Mouse (Mus musculus) lung, adult 2 months (tissue): ENCODE results near the gene Ncoa3. TPM values are rescaled to one million over a fixed set of nuclear protein-coding genes. Genes with fewer than 3 reads are reported as not detected.

ENCODE experiments used
- DNase-seq: peaks from one replicate; pipeline ENCODE4 v3.0.0; 2022
- H3K4me1 ChIP-seq: fragments of 200-500 bp; 2 replicates; pipeline ENCODE4 v1.6.1; 2011; ENCODE audit warnings: low read length; ENCODE audit not compliant: control insufficient read depth, insufficient read depth
- H3K4me3 ChIP-seq: fragments of 200-500 bp; replicated peaks from 2 replicates; pipeline ENCODE3; 2011; ENCODE audit warnings: low read depth, mild to moderate bottlenecking, control low read depth, low read length; ENCODE audit errors: extremely low read depth
- CTCF ChIP-seq: fragments of 200-500 bp; IDR thresholded peaks from 2 replicates; pipeline ENCODE4 v1.5.1; 2011; ENCODE audit warnings: mild to moderate bottlenecking, low read length, control low read depth; ENCODE audit not compliant: insufficient read depth
- POLR2A ChIP-seq: fragments of 200-500 bp; IDR thresholded peaks from 2 replicates; pipeline ENCODE4 v1.6.1; 2011; ENCODE audit warnings: low read depth, mild to moderate bottlenecking, control low read depth, low read length, borderline replicate concordance; ENCODE audit errors: extremely low read depth
- WGBS: fragments of 180-500 bp; shearing (Covaris S2); methylation state at CpG from one replicate; pipeline ENCODE4 v1.1.7; 2018; 5-methylcytosine and 5-hydroxymethylcytosine counted together
- polyA plus RNA-seq: library from polyadenylated mRNA; depleted of rRNA; stranded (reverse); fragments of >200 nt; gene quantifications from 2 replicates; pipeline ENCODE4 v1.2.3, GENCODE M21; 2012; rRNA removed

Gene Ncoa3
- polyA plus RNA-seq, 1 experiment: 35.3 TPM

DNA sequence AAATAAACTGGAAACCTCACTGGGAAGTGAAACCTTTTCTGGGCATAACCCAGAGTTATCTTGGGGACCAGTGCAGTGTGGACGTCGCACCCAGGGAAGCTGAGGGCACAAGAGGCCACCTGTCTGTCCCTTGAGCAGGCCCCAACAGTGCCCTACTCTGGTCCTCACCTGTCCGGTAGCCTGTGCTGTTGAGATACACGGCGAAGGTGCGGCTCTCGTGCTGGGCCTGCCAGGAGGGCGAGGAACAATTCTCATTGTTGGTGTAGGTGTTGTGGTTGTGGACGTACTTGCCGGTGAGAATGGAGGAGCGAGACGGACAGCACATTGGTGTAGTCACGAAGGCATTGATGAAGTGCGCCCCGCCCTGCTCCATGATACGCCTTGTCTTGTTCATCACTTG lies 124.3 kb downstream of the Ncoa3 start:
- no peak for DNase-seq
- H3K4me3 ChIP-seq: no peak overlapping the region
- 94% methylated on average over 16 of the region's 16 CpGs for WGBS
- peaks cover 6% of the 10 kb centered on the region; the same call in 1 of the 2 replicates for H3K4me1 ChIP-seq
- TF ChIP-seq POLR2A: no peak

DNA sequence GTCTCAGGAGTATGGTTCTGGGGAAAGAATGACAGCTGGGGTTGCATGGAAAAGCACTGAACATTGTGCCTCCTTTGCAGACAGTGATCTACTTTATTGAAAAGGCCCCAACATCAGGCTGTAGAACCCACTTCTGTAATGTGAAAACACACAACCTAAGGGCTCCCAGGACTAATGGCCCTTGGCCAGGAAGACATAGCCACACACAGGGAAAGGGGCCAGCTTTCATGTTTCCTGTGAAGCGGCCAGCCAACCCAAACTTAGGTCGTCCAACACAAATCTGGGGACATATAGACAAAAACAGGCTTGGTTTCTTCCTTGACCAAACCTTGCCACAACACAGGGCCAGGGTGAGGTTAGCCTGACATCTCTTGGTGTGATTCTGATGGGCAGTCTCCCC lies 127.6 kb downstream of the Ncoa3 start:
- no peak for DNase-seq
- WGBS: 50% methylated on average over 2 of the region's 2 CpGs
- no peak overlapping the region for H3K4me3 ChIP-seq
- 0 out of 2 replicates have a peak, but pooled peaks cover 4% of the 10 kb centered on the region for H3K4me1 ChIP-seq
- no peak for TF ChIP-seq POLR2A
- TF ChIP-seq CTCF: no peak

DNA sequence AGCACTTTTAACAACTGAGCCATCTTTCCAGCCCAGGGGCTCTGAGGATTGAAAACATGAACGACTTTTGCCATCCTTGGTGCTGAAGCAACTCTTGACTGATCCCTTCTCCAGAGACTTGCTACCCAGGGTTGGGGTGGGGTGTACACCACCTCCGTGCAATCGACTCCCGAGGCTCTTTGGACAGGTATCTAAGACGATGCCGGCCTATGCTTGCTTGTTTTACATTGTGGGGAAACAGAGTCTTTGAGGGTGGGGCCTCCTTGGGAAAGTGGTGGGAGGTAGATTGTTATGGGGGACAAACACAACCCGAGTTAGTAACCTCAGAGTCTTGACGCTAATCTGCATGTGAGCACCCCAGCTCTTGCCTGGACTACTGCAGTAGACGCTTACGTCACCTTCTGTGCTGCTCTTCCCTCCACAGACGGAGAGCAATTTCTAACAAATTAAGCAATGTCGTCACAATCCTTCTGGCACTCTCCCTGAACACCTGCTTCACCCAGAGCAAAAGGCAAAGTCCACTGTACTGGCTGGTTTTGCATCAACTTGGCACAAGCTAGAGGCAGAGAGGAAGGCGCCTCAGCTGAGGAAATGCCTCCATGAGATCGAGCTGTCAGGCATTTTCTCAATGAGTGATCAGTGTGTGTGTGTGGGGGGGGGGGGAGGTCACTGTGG lies 129.4 kb downstream of the Ncoa3 start:
- H3K4me1 ChIP-seq: peaks cover 7% of the 10 kb centered on the region; the same call in 1 of the 2 replicates
- WGBS: 72% methylated on average over 14 of the region's 14 CpGs
- no peak for TF ChIP-seq POLR2A
- no peak for TF ChIP-seq CTCF
- no peak overlapping the region for H3K4me3 ChIP-seq
- DNase-seq: no peak

DNA sequence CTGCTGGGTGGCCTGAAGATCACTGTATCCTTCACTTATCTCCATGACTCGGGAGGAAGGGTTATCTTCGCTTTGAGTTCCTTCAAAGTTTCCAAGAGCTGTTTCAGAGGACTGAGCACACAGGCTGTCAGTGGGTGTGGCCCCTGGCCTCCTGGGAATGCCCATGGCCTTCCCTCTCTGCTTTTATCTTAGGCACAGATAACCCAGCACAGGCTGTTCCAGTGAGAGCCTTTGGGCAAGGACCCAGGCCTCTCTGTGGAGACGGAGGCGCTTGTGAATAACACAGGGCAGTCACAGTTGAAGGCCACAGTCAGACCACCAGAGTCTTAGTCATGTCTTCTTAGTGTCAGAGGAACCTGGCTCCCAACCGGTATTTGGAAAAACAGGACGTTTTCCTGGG lies 130.3 kb downstream of the Ncoa3 start:
- TF ChIP-seq CTCF (no peak), POLR2A (no peak)
- H3K4me1 ChIP-seq: peaks cover 5% of the 10 kb centered on the region; the same call in 1 of the 2 replicates
- DNase-seq: no peak
- no peak overlapping the region for H3K4me3 ChIP-seq
- 63% methylated on average over 6 of the region's 6 CpGs for WGBS

Other genes with a start within 250 kb of the Ncoa3 start
- 25.3 and 29.8 TPM in 2 replicates for gene Zmynd8, start 93.6 kb upstream of the Ncoa3 start, polyA plus RNA-seq
- gene Sulf2, start 163.0 kb downstream of the Ncoa3 start, polyA plus RNA-seq: 37.6 and 44.2 TPM in 2 replicates